In genomic region chr1:64616076-64616475, GRCm38 (mm10) we compare ENCODE assay signal across 8 mouse cellular contexts. TPM values are rescaled to one million over a fixed set of nuclear protein-coding genes. Genes with fewer than 3 reads are reported as not detected.
DNase-seq lines count a peak whose midpoint lies in the region; ATAC-seq and TF ChIP-seq lines count a peak whose summit lies in the region.

No protein-coding gene starts in this region.

- 0 out of 2 replicates have a peak overlapping the region, but pooled peaks have one; percentile 1 for H3K9ac ChIP-seq in heart, embryonic 12.5 days
- peak overlapping the region; percentile 86; the same call in 1 of the 2 replicates for H3K9ac ChIP-seq in hindbrain, embryonic 11.5 days (ENCODE audit: low read depth, low read length)

- H3K9me3 ChIP-seq in heart, embryonic 12.5 days (replicated peaks), result no peaks in the 10 kb centered on the region
- no peaks in the 10 kb centered on the region for H3K9me3 ChIP-seq in G1E (replicated peaks)
- H3K9me3 ChIP-seq in hindbrain, embryonic 11.5 days (ENCODE audit: control insufficient read depth, low read length), result no peaks in the 10 kb centered on the region
- H3K9me3 ChIP-seq in midbrain, embryonic 10.5 days (replicated peaks), result no peaks in the 10 kb centered on the region

- TF ChIP-seq CTCF in G1E (IDR thresholded peaks at IDR 0.05; ENCODE audit: low read depth, low read length), result no peak

- WGBS in heart, embryonic 12.5 days, result 67% methylated on average over 6 of the region's 6 CpGs
- 65% methylated on average over 6 of the region's 6 CpGs for WGBS in hindbrain, embryonic 11.5 days
- 80% methylated on average over 6 of the region's 6 CpGs for WGBS in midbrain, embryonic 10.5 days

- peaks cover 6% of the 10 kb centered on the region; the same call in 1 of the 2 replicates for H3K4me1 ChIP-seq in heart, embryonic 12.5 days (replicated peaks)
- peaks cover 47% of the 10 kb centered on the region for H3K4me1 ChIP-seq in G1E (ENCODE audit: insufficient read depth, low read depth, low read length)
- no peaks in the 10 kb centered on the region for H3K4me1 ChIP-seq in hindbrain, embryonic 11.5 days (replicated peaks; ENCODE audit: control insufficient read depth, insufficient read depth, low read length)
- peaks cover 30% of the 10 kb centered on the region for H3K4me1 ChIP-seq in midbrain, embryonic 10.5 days

- no peak overlapping the region for H3K27ac ChIP-seq in heart, embryonic 12.5 days (ENCODE audit: poor library complexity, severe bottlenecking)
- H3K27ac ChIP-seq in hindbrain, embryonic 11.5 days (ENCODE audit: low read depth, low read length), result no peak overlapping the region
- peak overlapping the region; percentile 98 for H3K27ac ChIP-seq in midbrain, embryonic 10.5 days (replicated peaks)

- no peaks in the 10 kb centered on the region for H3K27me3 ChIP-seq in heart, embryonic 12.5 days (replicated peaks)
- no peaks in the 10 kb centered on the region for H3K27me3 ChIP-seq in G1E (ENCODE audit: insufficient read depth, low read length)
- H3K27me3 ChIP-seq in hindbrain, embryonic 11.5 days (ENCODE audit: control insufficient read depth, insufficient read depth, low read length), result no peaks in the 10 kb centered on the region
- no peaks in the 10 kb centered on the region for H3K27me3 ChIP-seq in midbrain, embryonic 10.5 days (ENCODE audit: low read depth, poor library complexity, severe bottlenecking)

- no peak for ATAC-seq in heart, embryonic 12.5 days (ENCODE audit: insufficient number of reproducible peaks, low FRiP score)
- ATAC-seq in G1E (ENCODE audit: extremely low read depth, insufficient number of reproducible peaks, low FRiP score, poor library complexity, severe bottlenecking), result no peak
- ATAC-seq in hindbrain, embryonic 11.5 days (ENCODE audit: low FRiP score), result no peak

- H3K4me2 ChIP-seq in heart, embryonic 12.5 days, result peak overlapping the region; percentile 72
- peak overlapping the region; percentile 42; the same call in 1 of the 2 replicates for H3K4me2 ChIP-seq in hindbrain, embryonic 11.5 days (replicated peaks; ENCODE audit: low read depth, low read length)

- DNase-seq in heart, adult 9 months (ENCODE audit: low spot score in 2 of 2), result no peak
- DNase-seq in G1E (ENCODE audit: low spot score), result no peak
- DNase-seq in hindbrain, embryonic 11.5 days (ENCODE audit: low spot score), result no peak
- no peak for DNase-seq in midbrain, embryonic 10.5 days (ENCODE audit: low spot score)
- no peak for DNase-seq in frontal cortex, adult 2 months (ENCODE audit: extremely low spot score in 1 of 2, low spot score in 1 of 2)
- no peak for DNase-seq in kidney, postnatal 36 days
- DNase-seq in kidney, postnatal 10 days, result no peak

- H3K4me3 ChIP-seq in heart, embryonic 12.5 days, result peak overlapping the region; percentile 70
- H3K4me3 ChIP-seq in G1E (ENCODE audit: low read depth, low read length), result peak overlapping the region; percentile 81; the same call in 1 of the 2 replicates
- H3K4me3 ChIP-seq in hindbrain, embryonic 11.5 days (ENCODE audit: low read depth, low read length), result peak overlapping the region; percentile 68; the same call in 1 of the 2 replicates
- H3K4me3 ChIP-seq in midbrain, embryonic 10.5 days, result peak overlapping the region; percentile 72

- peaks cover 12% of the 10 kb centered on the region for H3K36me3 ChIP-seq in heart, embryonic 12.5 days
- H3K36me3 ChIP-seq in G1E (replicated peaks), result peaks cover 67% of the 10 kb centered on the region
- H3K36me3 ChIP-seq in hindbrain, embryonic 11.5 days (ENCODE audit: control insufficient read depth, insufficient read depth, low read length), result 0 out of 2 replicates have a peak, but pooled peaks cover 3% of the 10 kb centered on the region
- H3K36me3 ChIP-seq in midbrain, embryonic 10.5 days, result peaks cover 25% of the 10 kb centered on the region

RNA-seq across cellular contexts. Expression of gene Mettl21a, which starts 1.0 kb away (rescaled TPM):
- polyA plus RNA-seq in heart, embryonic 12.5 days (2016; fragmentation: Nextera tagmentation; extraction: Ambion mirVana), result 9.9 and 11.2 TPM in 2 replicates
- total RNA-seq in G1E (2014; fragmentation: Nextera tagmentation) (11.1 and 12.1 TPM in 2 replicates), G1E (2017) (36.8 and 37.3 TPM in 2 replicates)
- polyA plus RNA-seq in G1E (2012), result 22.8 and 24.6 TPM in 2 replicates
- polyA plus RNA-seq in hindbrain, embryonic 11.5 days (2014; fragmentation: Nextera tagmentation; extraction: Ambion mirVana), result 22.0 and 24.4 TPM in 2 replicates
- polyA plus RNA-seq in midbrain, embryonic 10.5 days (2016; fragmentation: Nextera tagmentation; extraction: Ambion mirVana), result 24.4 and 25.8 TPM in 2 replicates
- 11.3 and 12.8 TPM in 2 replicates for polyA plus RNA-seq in frontal cortex, adult 2 months (2012; rRNA removed)
